Mouse (Mus musculus) heart, postnatal 10 days (tissue): ENCODE data around the gene Htra1. TPM values are rescaled to one million over a fixed set of nuclear protein-coding genes. Genes with fewer than 3 reads are reported as not detected.

Source experiments
- DNase-seq, 2 experiments: peaks; one replicate each; pipeline ENCODE4 v3.0.0; 2021
- intact Hi-C: fragments of 180-260 bp; cut with DNase I; formaldehyde crosslinking; loops from one replicate; pipeline ENCODE4 v1.15.1; 2025
- total RNA-seq, 2 experiments: library from RNA; stranded (reverse); gene quantifications; 2 replicates each; pipeline ENCODE4 v1.2.3; 2021

Htra1 gene
- total RNA-seq, 2 experiments from 2014 or later, result 176 to 209 TPM

- intact Hi-C loops, result loop anchor here (2.0 kb wide), 1 partner anchor 17 kb away; no protein-coding TSS in a partner anchor
- no peak for DNase-seq
Observed at GRCm38 (mm10) chr7:130965396-130965795, 29.5 kb downstream of the Htra1 start.

GRCm38 (mm10) chr7:130965909-130966365, 30.0 kb downstream of the Htra1 start:
- intact Hi-C loops, result loop anchor here (2.0 kb wide), 1 partner anchor 17 kb away; no protein-coding TSS in a partner anchor
- DNase-seq, result peak; percentile 83 to 85

- no peak for DNase-seq
- intact Hi-C loops, result no loop called here
Observed at GRCm38 (mm10) chr7:130966451-130966850, 30.5 kb downstream of the Htra1 start.

- DNase-seq, result peak in 1 of 2 experiments; percentile 42
- intact Hi-C loops, result no loop called here
Observed at GRCm38 (mm10) chr7:130966876-130967275, 31.0 kb downstream of the Htra1 start.

GRCm38 (mm10) chr7:130967901-130968300, 32.0 kb downstream of the Htra1 start:
- intact Hi-C loops, result no loop called here
- no peak for DNase-seq

GRCm38 (mm10) chr7:130968537-130968936, 32.6 kb downstream of the Htra1 start:
- intact Hi-C loops, result no loop called here
- peak; percentile 70 to 75 for DNase-seq

GRCm38 (mm10) chr7:130969076-130969475, 33.2 kb downstream of the Htra1 start:
- DNase-seq, result no peak
- intact Hi-C loops, result no loop called here

GRCm38 (mm10) chr7:130969507-130969906, 33.6 kb downstream of the Htra1 start:
- DNase-seq, result no peak
- intact Hi-C loops, result no loop called here

GRCm38 (mm10) chr7:130972767-130973166, 36.9 kb downstream of the Htra1 start:
- DNase-seq, result peak in 1 of 2 experiments; percentile 37
- intact Hi-C loops, result no loop called here

- intact Hi-C loops, result loop anchor here (5.0 kb wide), 1 partner anchor 149 kb away; no protein-coding TSS in a partner anchor
- DNase-seq, result no peak
Observed at GRCm38 (mm10) chr7:130976305-130976935, 40.5 kb downstream of the Htra1 start.

GRCm38 (mm10) chr7:130977794-130978521, 42.0 kb downstream of the Htra1 start:
- DNase-seq, result peak; percentile 97 to 98

GRCm38 (mm10) chr7:130978545-130978944, 42.6 kb downstream of the Htra1 start:
- intact Hi-C loops, result loop anchor here (5.0 kb wide), 1 partner anchor 151 kb away; no protein-coding TSS in a partner anchor
- peak; percentile 51 to 65 for DNase-seq

More at GRCm38 (mm10) chr7:130977794-130978521, 42.0 kb downstream of the Htra1 start:
- intact Hi-C loops, result loop anchor here (1.0 to 5.0 kb wide), 2 partner anchors 42 to 151 kb away; partner anchors contain the start of gene Htra1

GRCm38 (mm10) chr7:130980130-130980529, 44.2 kb downstream of the Htra1 start:
- no peak for DNase-seq
- intact Hi-C loops, result no loop called here

- DNase-seq, result no peak
- intact Hi-C loops, result no loop called here
Observed at GRCm38 (mm10) chr7:130982371-130982770, 46.5 kb downstream of the Htra1 start.

GRCm38 (mm10) chr7:130982881-130983280, 47.0 kb downstream of the Htra1 start:
- peak in 1 of 2 experiments; percentile 3 for DNase-seq

GRCm38 (mm10) chr7:130984294-130984693, 48.4 kb downstream of the Htra1 start:
- intact Hi-C loops, result no loop called here
- peak in 1 of 2 experiments; percentile 26 for DNase-seq

More at GRCm38 (mm10) chr7:130982881-130983280, 47.0 kb downstream of the Htra1 start:
- intact Hi-C loops, result no loop called here

- intact Hi-C loops, result loop anchor here (5.0 kb wide), 1 partner anchor 63 kb away; no protein-coding TSS in a partner anchor
Observed at GRCm38 (mm10) chr7:130985193-130985592, 49.3 kb downstream of the Htra1 start.

GRCm38 (mm10) chr7:130985716-130986115, 49.8 kb downstream of the Htra1 start:
- DNase-seq, result peak in 1 of 2 experiments; percentile 4
- intact Hi-C loops, result loop anchor here (5.0 kb wide), 1 partner anchor 63 kb away; no protein-coding TSS in a partner anchor

More at GRCm38 (mm10) chr7:130985193-130985592, 49.3 kb downstream of the Htra1 start:
- peak in 1 of 2 experiments; percentile 4 for DNase-seq

GRCm38 (mm10) chr7:130988146-130988545, 52.2 kb downstream of the Htra1 start:
- intact Hi-C loops, result loop anchor here (5.0 kb wide), 1 partner anchor 66 kb away; no protein-coding TSS in a partner anchor
- DNase-seq, result peak; percentile 56 to 60

GRCm38 (mm10) chr7:130989371-130989770, 53.5 kb downstream of the Htra1 start:
- intact Hi-C loops, result loop anchor here (5.0 kb wide), 1 partner anchor 67 kb away; no protein-coding TSS in a partner anchor
- no peak for DNase-seq
